ENCODE assay signal across 21 mouse cellular contexts in the genomic region with DNA sequence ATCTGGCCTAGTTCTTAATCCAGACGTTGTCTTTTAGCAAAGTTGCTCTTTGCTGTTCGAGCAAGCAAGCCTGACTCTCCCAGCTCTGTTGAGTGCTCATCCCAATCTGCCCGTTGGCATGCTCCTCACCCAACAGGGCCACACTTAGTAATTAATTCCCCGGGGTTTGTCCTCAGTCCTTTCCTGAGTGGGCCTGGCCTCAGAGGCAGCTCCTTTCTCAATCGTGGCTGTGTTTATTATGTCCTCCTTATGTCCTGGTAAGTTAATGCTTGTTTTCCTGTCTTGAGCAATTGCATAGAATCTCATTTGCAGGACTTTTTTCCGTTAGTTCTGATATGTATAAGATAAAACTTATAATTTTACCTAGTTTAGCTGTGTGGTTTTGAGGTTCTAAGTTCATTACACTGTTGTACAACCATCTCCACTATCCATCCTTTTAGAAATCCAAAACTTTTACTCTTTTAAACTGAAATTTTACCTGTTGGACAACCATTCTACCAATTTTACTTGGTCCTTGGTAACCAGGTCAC.
"Had no signal": no experiment of that assay in that cellular context is flagged by ENCODE, and none has a peak within 500 bp of the region (broad histone marks: within the 10 kb centered on the region; RNA-seq: fewer than 3 reads in every experiment).

No protein-coding gene starts in this region.

- H3K4me3 ChIP-seq: heart, adult 2 months; heart, embryonic 13.5 days; heart, embryonic 15.5 days; hindbrain, embryonic 10.5 days; hindbrain, embryonic 12.5 days; intestine, embryonic 15.5 days; left cerebral cortex, adult 2 months; limb, embryonic 10.5 days; limb, embryonic 12.5 days; liver, embryonic 13.5 days; liver, embryonic 15.5 days had no signal

- H3K27ac ChIP-seq: heart, adult 2 months; heart, embryonic 13.5 days; heart, embryonic 15.5 days; hindbrain, embryonic 10.5 days; hindbrain, embryonic 12.5 days; hindbrain, embryonic 14.5 days; intestine, embryonic 15.5 days; left cerebral cortex, adult 2 months; limb, embryonic 10.5 days; limb, embryonic 12.5 days; liver, embryonic 13.5 days; liver, embryonic 15.5 days had no signal

- H3K4me1 ChIP-seq: heart, embryonic 15.5 days; hindbrain, embryonic 10.5 days; hindbrain, embryonic 12.5 days; intestine, embryonic 15.5 days; limb, embryonic 10.5 days; limb, embryonic 12.5 days; liver, embryonic 13.5 days; liver, embryonic 15.5 days had no signal

- H3K27me3 ChIP-seq: heart, embryonic 13.5 days; heart, embryonic 15.5 days; hindbrain, embryonic 12.5 days; intestine, embryonic 15.5 days; limb, embryonic 12.5 days; liver, embryonic 13.5 days; liver, embryonic 15.5 days had no signal

- DNase-seq: gastrocnemius, postnatal 14 days; gastrocnemius, postnatal 36 days; heart, adult 2 months; heart, postnatal 4 days; kidney, adult 18-20 months; kidney, adult 8-10 months; kidney, postnatal 10 days; kidney, postnatal 25 days; kidney, postnatal 4 days; liver; liver, embryonic 13.5 days had no signal

- H3K9ac ChIP-seq: heart, embryonic 13.5 days; heart, embryonic 15.5 days; hindbrain, embryonic 12.5 days; hindbrain, embryonic 14.5 days; intestine, embryonic 15.5 days; limb, embryonic 12.5 days; liver, embryonic 13.5 days; liver, embryonic 15.5 days had no signal

- H3K9me3 ChIP-seq: heart, embryonic 13.5 days; heart, embryonic 15.5 days; hindbrain, embryonic 10.5 days; hindbrain, embryonic 12.5 days; intestine, embryonic 15.5 days; limb, embryonic 10.5 days; limb, embryonic 12.5 days; liver, embryonic 13.5 days; liver, embryonic 15.5 days had no signal
